Mouse (Mus musculus): ENCODE data around the gene Mxra8. TPM values are rescaled to one million over a fixed set of nuclear protein-coding genes. Genes with fewer than 3 reads are reported as not detected.
A peak's percentile ranks its signal among the peaks of the same experiment; 100 is the strongest.

Mxra8 gene
- total and polyA plus RNA-seq, 3 experiments, result 0.33 TPM; not detected in 2

- H3K9me3 ChIP-seq (replicated peaks), result no peaks in the 10 kb centered on the region
- peaks cover 42% of the 10 kb centered on the region for H3K4me1 ChIP-seq (ENCODE audit: insufficient read depth, low read depth, low read length)
- H3K4me3 ChIP-seq (ENCODE audit: low read depth, low read length), result peak overlapping the region; percentile 93
- H3K27me3 ChIP-seq (ENCODE audit: insufficient read depth, low read length), result no peaks in the 10 kb centered on the region
- H3K36me3 ChIP-seq (replicated peaks), result peaks cover 66% of the 10 kb centered on the region
- DNase-seq (ENCODE audit: low spot score) (no peak), ATAC-seq (ENCODE audit: extremely low read depth, insufficient number of reproducible peaks, low FRiP score, poor library complexity, severe bottlenecking) (no peak)
- TF ChIP-seq POLR2AphosphoS5 (IDR thresholded peaks at IDR 0.05; ENCODE audit: insufficient replicate concordance, low read depth, low read length) (no peak), TAL1 (conservative IDR thresholded peaks at IDR 0.05; ENCODE audit: low read depth, low read length) (no peak), GATA1 (IDR thresholded peaks at IDR 0.05; ENCODE audit: borderline replicate concordance, low read length) (no peak), CTCF (IDR thresholded peaks at IDR 0.05; ENCODE audit: low read depth, low read length) (no peak), GATA2 (IDR thresholded peaks at IDR 0.05; ENCODE audit: borderline replicate concordance, low read depth, low read length) (no peak)
Observed at GRCm38 (mm10) chr4:155831831-155832230, 7.6 kb upstream of the Mxra8 start.

- ATAC-seq (ENCODE audit: extremely low read depth, insufficient number of reproducible peaks, low FRiP score, poor library complexity, severe bottlenecking) (no peak), DNase-seq (ENCODE audit: low spot score) (no peak)
- Histone ChIP-seq H3K4me3 (ENCODE audit: low read depth, low read length) (peak overlapping the region; percentile 93), H3K9me3 (replicated peaks) (no peaks in the 10 kb centered on the region), H3K27me3 (ENCODE audit: insufficient read depth, low read length) (no peaks in the 10 kb centered on the region), H3K4me1 (ENCODE audit: insufficient read depth, low read depth, low read length) (peaks cover 40% of the 10 kb centered on the region), H3K36me3 (replicated peaks) (peaks cover 61% of the 10 kb centered on the region)
- no peak for TF ChIP-seq TAL1 (conservative IDR thresholded peaks at IDR 0.05; ENCODE audit: low read depth, low read length)
- no peak for TF ChIP-seq GATA2 (IDR thresholded peaks at IDR 0.05; ENCODE audit: borderline replicate concordance, low read depth, low read length)
- no peak for TF ChIP-seq CTCF (IDR thresholded peaks at IDR 0.05; ENCODE audit: low read depth, low read length)
- TF ChIP-seq POLR2AphosphoS5 (IDR thresholded peaks at IDR 0.05; ENCODE audit: insufficient replicate concordance, low read depth, low read length), result no peak
- no peak for TF ChIP-seq GATA1 (IDR thresholded peaks at IDR 0.05; ENCODE audit: borderline replicate concordance, low read length)
Observed at GRCm38 (mm10) chr4:155832321-155832720, 7.2 kb upstream of the Mxra8 start.

- no peak overlapping the region; the same call in 1 of the 2 replicates for H3K4me3 ChIP-seq (ENCODE audit: low read depth, low read length)
- no peak for ATAC-seq (ENCODE audit: extremely low read depth, insufficient number of reproducible peaks, low FRiP score, poor library complexity, severe bottlenecking)
- no peaks in the 10 kb centered on the region for H3K27me3 ChIP-seq (ENCODE audit: insufficient read depth, low read length)
- H3K36me3 ChIP-seq (replicated peaks), result peaks cover 52% of the 10 kb centered on the region
- no peak for DNase-seq (ENCODE audit: low spot score)
- peaks cover 36% of the 10 kb centered on the region for H3K4me1 ChIP-seq (ENCODE audit: insufficient read depth, low read depth, low read length)
- no peaks in the 10 kb centered on the region for H3K9me3 ChIP-seq (replicated peaks)
- TF ChIP-seq CTCF (IDR thresholded peaks at IDR 0.05; ENCODE audit: low read depth, low read length) (no peak), GATA1 (IDR thresholded peaks at IDR 0.05; ENCODE audit: borderline replicate concordance, low read length) (no peak), TAL1 (conservative IDR thresholded peaks at IDR 0.05; ENCODE audit: low read depth, low read length) (no peak), POLR2AphosphoS5 (IDR thresholded peaks at IDR 0.05; ENCODE audit: insufficient replicate concordance, low read depth, low read length) (no peak), GATA2 (IDR thresholded peaks at IDR 0.05; ENCODE audit: borderline replicate concordance, low read depth, low read length) (no peak)
Observed at GRCm38 (mm10) chr4:155833234-155833633, 6.2 kb upstream of the Mxra8 start.

GRCm38 (mm10) chr4:155833836-155834235 lies 5.6 kb upstream of the Mxra8 start:
- peak; percentile 48 for ATAC-seq (ENCODE audit: extremely low read depth, insufficient number of reproducible peaks, low FRiP score, poor library complexity, severe bottlenecking)
- Histone ChIP-seq H3K9me3 (replicated peaks) (no peaks in the 10 kb centered on the region), H3K4me3 (ENCODE audit: low read depth, low read length) (no peak overlapping the region), H3K27me3 (ENCODE audit: insufficient read depth, low read length) (no peaks in the 10 kb centered on the region), H3K36me3 (replicated peaks) (peaks cover 48% of the 10 kb centered on the region), H3K4me1 (ENCODE audit: insufficient read depth, low read depth, low read length) (peaks cover 36% of the 10 kb centered on the region)
- peak; percentile 63 for DNase-seq (ENCODE audit: low spot score)
- no peak for TF ChIP-seq GATA1 (IDR thresholded peaks at IDR 0.05; ENCODE audit: borderline replicate concordance, low read length)
- TF ChIP-seq TAL1 (conservative IDR thresholded peaks at IDR 0.05; ENCODE audit: low read depth, low read length), result no peak
- TF ChIP-seq POLR2AphosphoS5 (IDR thresholded peaks at IDR 0.05; ENCODE audit: insufficient replicate concordance, low read depth, low read length), result no peak
- no peak for TF ChIP-seq GATA2 (IDR thresholded peaks at IDR 0.05; ENCODE audit: borderline replicate concordance, low read depth, low read length)
- TF ChIP-seq CTCF (IDR thresholded peaks at IDR 0.05; ENCODE audit: low read depth, low read length), result peak; percentile 40; the same call in 1 of the 2 replicates

- TF ChIP-seq POLR2AphosphoS5 (IDR thresholded peaks at IDR 0.05; ENCODE audit: insufficient replicate concordance, low read depth, low read length) (no peak), CTCF (IDR thresholded peaks at IDR 0.05; ENCODE audit: low read depth, low read length) (no peak), GATA1 (IDR thresholded peaks at IDR 0.05; ENCODE audit: borderline replicate concordance, low read length) (no peak), GATA2 (IDR thresholded peaks at IDR 0.05; ENCODE audit: borderline replicate concordance, low read depth, low read length) (no peak), TAL1 (conservative IDR thresholded peaks at IDR 0.05; ENCODE audit: low read depth, low read length) (no peak)
- DNase-seq (ENCODE audit: low spot score), result no peak
- Histone ChIP-seq H3K9me3 (replicated peaks) (peaks cover 5% of the 10 kb centered on the region; the same call in 1 of the 2 replicates), H3K4me3 (ENCODE audit: low read depth, low read length) (no peak overlapping the region), H3K27me3 (ENCODE audit: insufficient read depth, low read length) (peaks cover 28% of the 10 kb centered on the region), H3K36me3 (replicated peaks) (peaks cover 28% of the 10 kb centered on the region), H3K4me1 (ENCODE audit: insufficient read depth, low read depth, low read length) (peaks cover 45% of the 10 kb centered on the region)
- ATAC-seq (ENCODE audit: extremely low read depth, insufficient number of reproducible peaks, low FRiP score, poor library complexity, severe bottlenecking), result no peak
Observed at GRCm38 (mm10) chr4:155837404-155838010, 2.0 kb upstream of the Mxra8 start.

GRCm38 (mm10) chr4:155838187-155839153 lies 1.0 kb upstream of the Mxra8 start:
- ATAC-seq (ENCODE audit: extremely low read depth, insufficient number of reproducible peaks, low FRiP score, poor library complexity, severe bottlenecking), result no peak
- H3K27me3 ChIP-seq (ENCODE audit: insufficient read depth, low read length), result peaks cover 33% of the 10 kb centered on the region

More at GRCm38 (mm10) chr4:155838187-155839153, 1.0 kb upstream of the Mxra8 start:
- H3K36me3 ChIP-seq (replicated peaks), result peaks cover 18% of the 10 kb centered on the region
- peaks cover 35% of the 10 kb centered on the region for H3K4me1 ChIP-seq (ENCODE audit: insufficient read depth, low read depth, low read length)
- DNase-seq (ENCODE audit: low spot score), result no peak
- peaks cover 5% of the 10 kb centered on the region; the same call in 1 of the 2 replicates for H3K9me3 ChIP-seq (replicated peaks)
- no peak overlapping the region for H3K4me3 ChIP-seq (ENCODE audit: low read depth, low read length)
- no peak for TF ChIP-seq CTCF (IDR thresholded peaks at IDR 0.05; ENCODE audit: low read depth, low read length)
- TF ChIP-seq POLR2AphosphoS5 (IDR thresholded peaks at IDR 0.05; ENCODE audit: insufficient replicate concordance, low read depth, low read length), result no peak
- no peak for TF ChIP-seq TAL1 (conservative IDR thresholded peaks at IDR 0.05; ENCODE audit: low read depth, low read length)
- no peak for TF ChIP-seq GATA2 (IDR thresholded peaks at IDR 0.05; ENCODE audit: borderline replicate concordance, low read depth, low read length)
